Mouse (Mus musculus) MEL (cell line): ENCODE results near the gene Usp54. TPM values are rescaled to one million over a fixed set of nuclear protein-coding genes. Genes with fewer than 3 reads are reported as not detected.
A peak's percentile ranks its signal among the peaks of the same experiment; 100 is the strongest.

Source experiments
- DNase-seq: peaks from one replicate; pipeline ENCODE4 v3.0.0; 2011; ENCODE audit warnings: low read depth, low spot score
- H3K27ac ChIP-seq: 2 replicates; pipeline ENCODE4 v1.5.1; 2012; ENCODE audit warnings: low read depth, mild to moderate bottlenecking, control low read depth, low read length, moderate library complexity; ENCODE audit not compliant: control insufficient read depth
- H3K27me3 ChIP-seq, 2 experiments: fragments of 150-350 bp in 1 of 2; sonication (generic) in 1 of 2; 2 replicates each; pipeline ENCODE4 v1.6.1; 2012; ENCODE audit warnings: low read length in 2 of 2, mild to moderate bottlenecking in 2 of 2, improper control_type of control experiment in 1 of 2, moderate library complexity in 1 of 2; ENCODE audit not compliant: insufficient read depth in 2 of 2, control insufficient read depth in 1 of 2
- H3K36me3 ChIP-seq, 2 experiments: 2 replicates each; pipeline ENCODE4 v1.6.1; 2012 to 2014; ENCODE audit warnings: low read length in 2 of 2, improper control_type of control experiment in 1 of 2, inconsistent platforms in 1 of 2, mild to moderate bottlenecking in 1 of 2; ENCODE audit not compliant: insufficient read depth in 2 of 2, control insufficient read depth in 1 of 2
- H3K4me1 ChIP-seq, 2 experiments: fragments of 150-350 bp in 1 of 2; sonication (generic) in 1 of 2; 2 replicates each; pipeline ENCODE4 v1.6.1; 2012; ENCODE audit warnings: low read length in 2 of 2, improper control_type of control experiment in 1 of 2, mild to moderate bottlenecking in 1 of 2; ENCODE audit not compliant: insufficient read depth in 2 of 2, control insufficient read depth in 1 of 2
- H3K4me3 ChIP-seq, 2 experiments: fragments of 150-350 bp in 1 of 2; sonication (generic) in 1 of 2; 2 replicates each; pipeline ENCODE4 v1.5.1; 2012; ENCODE audit warnings: low read depth in 2 of 2, low read length in 2 of 2, mild to moderate bottlenecking in 2 of 2, moderate library complexity in 2 of 2, control low read depth in 1 of 2, improper control_type of control experiment in 1 of 2; ENCODE audit not compliant: control insufficient read depth in 1 of 2, insufficient read depth in 1 of 2
- H3K79me2 ChIP-seq: 2 replicates; pipeline ENCODE4 v1.6.1; 2012; ENCODE audit warnings: mild to moderate bottlenecking, low read length, moderate library complexity; ENCODE audit not compliant: control insufficient read depth, poor library complexity, insufficient read depth
- H3K9ac ChIP-seq: 2 replicates; pipeline ENCODE4 v1.6.1; 2012; ENCODE audit warnings: low read depth, mild to moderate bottlenecking, control low read depth, low read length, moderate library complexity; ENCODE audit not compliant: control insufficient read depth, poor library complexity, severe bottlenecking
- H3K9me3 ChIP-seq: fragments of 150-350 bp; sonication (generic); replicated peaks from 2 replicates; pipeline ENCODE4 v1.6.1; 2012; ENCODE audit warnings: mild to moderate bottlenecking, low read length, improper control_type of control experiment, moderate library complexity; ENCODE audit not compliant: insufficient read depth
- CHD1 ChIP-seq: IDR thresholded peaks from 2 replicates; pipeline ENCODE4 v1.6.1; 2012; ENCODE audit warnings: low read depth, mild to moderate bottlenecking, inconsistent platforms, low read length, improper control_type of control experiment
- CTCF ChIP-seq, 3 experiments: IDR thresholded peaks in 2 of 3; conservative IDR thresholded peaks in 1 of 3; 2 replicates each; pipeline ENCODE4 v1.5.1; 2011 to 2012; ENCODE audit warnings: low read length in 3 of 3, low read depth in 2 of 3, mild to moderate bottlenecking in 2 of 3, improper control_type of control experiment in 1 of 3, inconsistent platforms in 1 of 3, mixed read lengths in 1 of 3, moderate library complexity in 1 of 3; ENCODE audit not compliant: control insufficient read depth in 1 of 3, insufficient read depth in 1 of 3, poor library complexity in 1 of 3, severe bottlenecking in 1 of 3
- E2F4 ChIP-seq: IDR thresholded peaks from 2 replicates; pipeline ENCODE4 v1.6.1; 2011; ENCODE audit warnings: low read depth, low read length, improper control_type of control experiment, borderline replicate concordance
- EP300 ChIP-seq, 2 experiments: IDR thresholded peaks; 2 replicates each; pipeline ENCODE4 v1.6.1; 2011; ENCODE audit warnings: improper control_type of control experiment in 2 of 2, low read length in 2 of 2, low read depth in 1 of 2, mild to moderate bottlenecking in 1 of 2
- MAZ ChIP-seq: IDR thresholded peaks from 2 replicates; pipeline ENCODE4 v1.6.1; 2012; ENCODE audit warnings: low read depth, mild to moderate bottlenecking, inconsistent platforms, low read length, improper control_type of control experiment
- MXI1 ChIP-seq: IDR thresholded peaks from 2 replicates; pipeline ENCODE4 v1.6.1; 2011; ENCODE audit warnings: mild to moderate bottlenecking, low read depth, low read length, improper control_type of control experiment
- NELFE ChIP-seq: IDR thresholded peaks from 2 replicates; pipeline ENCODE4 v1.6.1; 2011; ENCODE audit warnings: low read depth, low read length, improper control_type of control experiment
- RAD21 ChIP-seq: IDR thresholded peaks from 2 replicates; pipeline ENCODE4 v1.6.1; 2011; ENCODE audit warnings: mild to moderate bottlenecking, low read depth, low read length, improper control_type of control experiment
- RCOR1 ChIP-seq: IDR thresholded peaks from 2 replicates; pipeline ENCODE4 v1.6.1; 2012; ENCODE audit warnings: low read depth, mild to moderate bottlenecking, inconsistent platforms, low read length, improper control_type of control experiment
- SMC3 ChIP-seq: IDR thresholded peaks from 2 replicates; pipeline ENCODE4 v1.6.1; 2011; ENCODE audit warnings: low read depth, low read length, improper control_type of control experiment
- TCF12 ChIP-seq: IDR thresholded peaks from 2 replicates; pipeline ENCODE4 v1.6.1; 2014; ENCODE audit warnings: low read depth, mild to moderate bottlenecking, inconsistent platforms, low read length, improper control_type of control experiment, moderate library complexity
- USF1 ChIP-seq: IDR thresholded peaks from 2 replicates; pipeline ENCODE4 v1.6.1; 2014; ENCODE audit warnings: low read depth, mild to moderate bottlenecking, inconsistent platforms, low read length, improper control_type of control experiment, moderate library complexity
- USF2 ChIP-seq, 2 experiments: IDR thresholded peaks; 2 replicates each; pipeline ENCODE4 v1.6.1; 2011 to 2012; ENCODE audit warnings: improper control_type of control experiment in 2 of 2, low read length in 2 of 2, borderline replicate concordance in 1 of 2, inconsistent platforms in 1 of 2, low read depth in 1 of 2, mild to moderate bottlenecking in 1 of 2; ENCODE audit not compliant: insufficient read depth in 1 of 2
- polyA plus RNA-seq, 2 experiments: library from polyadenylated mRNA; stranded (reverse) in 1 of 2; unstranded in 1 of 2; fragments of >175 nt in 1 of 2; fragments of >200 nt in 1 of 2; gene quantifications; 2 replicates each; pipeline versions ENCODE4 v1.2.1 to v1.2.4; 2012; ENCODE audit warnings: low replicate concordance in 2 of 2, low read depth in 1 of 2; ENCODE audit not compliant: insufficient read length in 2 of 2, insufficient read depth in 1 of 2, missing spikeins in 1 of 2
- total RNA-seq: library from RNA; depleted of rRNA; stranded (reverse); fragments of 300-350 nt; gene quantifications from 2 replicates; pipeline ENCODE4 v1.2.3, GENCODE M21; 2012

Usp54 gene
- total and polyA plus RNA-seq, 3 experiments = 1.5 to 2.6 TPM; not detected in 1

DNA sequence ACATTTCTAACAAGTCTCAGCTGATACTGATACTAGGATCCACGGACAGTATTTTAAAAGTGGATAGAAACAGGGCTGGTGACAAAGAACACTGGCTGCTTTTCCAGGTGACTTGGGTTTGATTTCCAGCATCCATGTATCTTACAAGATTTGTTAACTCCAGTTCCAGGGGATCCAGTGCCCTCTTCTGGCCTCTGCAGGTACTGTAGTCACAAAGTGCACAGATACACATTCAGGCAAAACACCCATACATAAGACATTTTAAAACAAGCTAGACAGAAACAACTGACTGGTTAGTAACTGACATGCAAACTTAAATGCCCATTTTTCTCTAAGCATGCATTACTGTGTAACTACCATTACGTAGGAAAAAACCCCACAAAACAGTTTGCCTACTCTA lies 32.1 kb upstream of the Usp54 start (continued):
- TF ChIP-seq MAZ (0 out of 2 replicates have a peak, but pooled peaks have one; percentile 49), SMC3 (peak; percentile 70), CHD1 (0 out of 2 replicates have a peak, but pooled peaks have one; percentile 20)

DNA sequence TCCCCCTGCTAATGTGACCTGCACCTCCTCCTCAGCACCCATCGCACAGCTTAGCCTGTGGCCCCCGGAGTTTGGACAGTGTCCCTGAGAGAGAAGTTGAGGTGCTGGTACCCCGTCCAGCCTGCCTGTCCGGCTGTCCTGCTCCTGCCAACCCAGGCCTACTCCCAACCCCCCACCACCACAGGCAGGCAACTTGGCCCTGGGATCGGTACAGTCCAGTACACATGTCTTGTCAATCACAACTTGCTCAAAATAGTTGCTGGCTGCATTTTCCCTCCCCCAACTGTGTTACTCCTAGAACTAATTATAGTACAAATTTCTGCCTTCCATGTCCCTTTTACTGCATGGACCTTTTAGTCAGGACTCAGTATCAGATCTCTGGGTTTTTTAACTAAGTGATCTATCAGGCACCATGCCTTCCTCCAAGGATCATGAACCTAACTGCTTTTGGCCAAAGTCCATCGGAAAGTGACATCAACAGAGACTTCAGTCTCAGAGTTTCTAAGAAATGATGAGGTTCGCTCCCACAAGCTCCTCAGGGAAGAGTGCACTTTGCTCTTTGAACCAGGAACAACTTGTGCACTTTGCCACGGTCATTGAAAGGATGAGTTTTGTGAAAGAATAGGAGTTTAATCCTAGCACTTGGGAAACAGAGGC lies 27.4 kb upstream of the Usp54 start, which contains the start of gene Synpo2l:
Synpo2l (minus strand) TSS at position 201 of the 657 bp plus-strand sequence.
- TF ChIP-seq RCOR1 (no peak), RAD21 (no peak), MAZ (no peak), EP300 (IDR thresholded peaks at IDR 0.05; ENCODE audit: low read depth in 1 of 2, low read length in 2 of 2) (no peak), CTCF (IDR thresholded peaks at IDR 0.05 in 2 of 3, conservative IDR thresholded peaks at IDR 0.05 in 1 of 3; ENCODE audit: control insufficient read depth in 1 of 3, insufficient read depth in 1 of 3, low read depth in 2 of 3, low read length in 3 of 3, poor library complexity in 1 of 3, severe bottlenecking in 1 of 3) (no peak), USF2 (IDR thresholded peaks at IDR 0.05; ENCODE audit: borderline replicate concordance in 1 of 2, insufficient read depth in 1 of 2, low read depth in 1 of 2, low read length in 2 of 2) (no peak), NELFE (no peak)
- Histone ChIP-seq H3K27ac (no peak within 1 kb of the TSS), H3K36me3 (peaks cover 0 to 3% of the 10 kb centered on the region in 2 experiments; a peak in 2 of 4 replicates), H3K9ac (no peak within 1 kb of the TSS), H3K9me3 (no peaks in the 10 kb centered on the region), H3K4me1 (peaks cover 1 to 2% of the 10 kb centered on the region in 2 experiments; a peak in 2 of 4 replicates), H3K27me3 (peaks cover 0 to 13% of the 10 kb centered on the region in 2 experiments; a peak in 1 of 4 replicates), H3K79me2 (no peaks in the 10 kb centered on the region; the same call in 1 of the 2 replicates), H3K4me3 (no peak within 1 kb of the TSS)
- no peak for DNase-seq

DNA sequence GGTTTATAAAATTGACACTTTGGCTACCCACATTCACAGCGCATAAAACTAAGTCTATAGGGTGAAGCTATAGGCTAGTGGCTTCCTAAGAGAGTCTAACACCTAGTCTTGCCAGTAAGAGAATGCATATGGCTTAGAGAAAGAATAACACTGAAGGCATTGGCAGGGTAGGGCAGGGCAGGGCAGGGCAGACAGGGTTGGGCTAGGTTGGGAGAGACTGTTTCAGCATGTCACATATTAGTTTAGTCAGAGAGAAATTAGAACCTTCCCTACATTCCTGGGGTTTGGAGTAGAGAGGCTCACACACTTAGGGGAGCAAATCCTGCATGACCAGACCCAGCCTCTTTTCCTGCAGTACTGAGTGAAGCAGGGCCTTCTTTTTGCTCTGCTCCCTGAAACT lies 26.6 kb upstream of the Usp54 start:
- no peak overlapping the region for H3K27ac ChIP-seq
- H3K4me1 ChIP-seq = no peaks in the 10 kb centered on the region
- H3K9me3 ChIP-seq = no peaks in the 10 kb centered on the region
- no peaks in the 10 kb centered on the region for H3K79me2 ChIP-seq
- H3K36me3 ChIP-seq = no peaks in the 10 kb centered on the region
- no peak for TF ChIP-seq TCF12
- peaks cover 0 to 14% of the 10 kb centered on the region in 2 experiments; a peak in 1 of 4 replicates for H3K27me3 ChIP-seq
- no peak overlapping the region for H3K4me3 ChIP-seq
- no peak overlapping the region for H3K9ac ChIP-seq
- DNase-seq = no peak

DNA sequence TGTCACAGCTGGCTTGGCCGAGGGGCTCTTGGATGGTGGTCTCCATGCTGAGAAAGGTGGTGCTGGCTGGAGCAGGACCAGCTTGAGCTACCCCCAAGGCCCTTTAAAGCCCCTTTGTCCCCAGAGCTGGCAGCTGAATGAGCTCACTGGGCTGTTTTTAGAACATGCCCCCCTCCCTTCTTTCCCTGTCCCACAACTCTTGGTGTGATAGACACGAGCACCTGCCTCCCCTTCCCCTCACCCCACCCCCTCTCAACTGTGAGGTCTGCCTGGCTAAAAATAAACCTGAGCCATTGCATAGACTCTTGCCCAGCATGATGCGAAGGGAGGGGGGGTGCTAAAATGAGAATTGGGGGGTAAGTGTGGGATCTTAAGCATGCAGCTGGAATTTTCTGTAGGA lies 23.6 kb upstream of the Usp54 start:
- H3K27ac ChIP-seq = no peak overlapping the region
- H3K36me3 ChIP-seq = no peaks in the 10 kb centered on the region
- no peak overlapping the region for H3K4me3 ChIP-seq
- H3K27me3 ChIP-seq = peaks cover 0 to 17% of the 10 kb centered on the region in 2 experiments; a peak in 1 of 4 replicates
- DNase-seq = no peak
- no peak overlapping the region for H3K9ac ChIP-seq
- H3K79me2 ChIP-seq = no peaks in the 10 kb centered on the region
- peaks cover 0 to 9% of the 10 kb centered on the region in 2 experiments; a peak in 2 of 4 replicates for H3K4me1 ChIP-seq
- H3K9me3 ChIP-seq = no peaks in the 10 kb centered on the region
- TF ChIP-seq USF1 (no peak), E2F4 (no peak), NELFE (no peak), MXI1 (no peak), TCF12 (no peak)
- TF ChIP-seq, all 39 proteins: peak for 0
